Mouse (Mus musculus): ENCODE results near the gene Mesd. TPM values are rescaled to one million over a fixed set of nuclear protein-coding genes. Genes with fewer than 3 reads are reported as not detected.
"Not testable (repeated sequence)": the region's sequence is repeated elsewhere in the genome, so short reads cannot be mapped to it uniquely, and the experiment has no call there.

Gene Mesd
- polyA plus RNA-seq, 1 experiment from 2014 or later, result 64.7 TPM

- Histone ChIP-seq H3K4me2 (peak overlapping the region; percentile 67), H3K36me3 (replicated peaks) (no peaks in the 10 kb centered on the region), H3K4me1 (peaks cover 38% of the 10 kb centered on the region), H3K27me3 (replicated peaks) (no peaks in the 10 kb centered on the region), H3K4me3 (peak overlapping the region; percentile 82), H3K27ac (peak overlapping the region; percentile 92), H3K9ac (peak overlapping the region; percentile 91), H3K9me3 (no peaks in the 10 kb centered on the region)
- no peak for ATAC-seq (replicated peaks)
- WGBS, result 37% methylated on average over 6 of the region's 6 CpGs
Measured at GRCm38 (mm10) chr7:83884921-83885532, 761 bp downstream of the Mesd start.

- Histone ChIP-seq H3K9me3 (no peaks in the 10 kb centered on the region), H3K4me2 (no peak overlapping the region), H3K36me3 (replicated peaks) (no peaks in the 10 kb centered on the region), H3K4me3 (no peak overlapping the region), H3K27ac (no peak overlapping the region), H3K9ac (no peak overlapping the region), H3K4me1 (peaks cover 31% of the 10 kb centered on the region), H3K27me3 (replicated peaks) (no peaks in the 10 kb centered on the region)
- ATAC-seq (replicated peaks), result no peak
- 94% methylated on average over 4 of the region's 4 CpGs for WGBS
Measured at GRCm38 (mm10) chr7:83885835-83886234, 1.6 kb downstream of the Mesd start.

- H3K4me3 ChIP-seq, result no peak overlapping the region
- no peaks in the 10 kb centered on the region for H3K27me3 ChIP-seq (replicated peaks)
- peaks cover 26% of the 10 kb centered on the region for H3K4me1 ChIP-seq
- H3K27ac ChIP-seq, result no peak overlapping the region
- H3K36me3 ChIP-seq (replicated peaks), result no peaks in the 10 kb centered on the region
- H3K4me2 ChIP-seq, result no peak overlapping the region
- no peaks in the 10 kb centered on the region for H3K9me3 ChIP-seq
- ATAC-seq (replicated peaks), result no peak
- no peak overlapping the region for H3K9ac ChIP-seq
- 95% methylated on average over 6 of the region's 6 CpGs for WGBS
Measured at GRCm38 (mm10) chr7:83886366-83887129, 2.3 kb downstream of the Mesd start.

- Histone ChIP-seq H3K4me3 (no peak overlapping the region), H3K27me3 (replicated peaks) (no peaks in the 10 kb centered on the region), H3K4me2 (no peak overlapping the region), H3K36me3 (replicated peaks) (no peaks in the 10 kb centered on the region), H3K4me1 (peaks cover 32% of the 10 kb centered on the region), H3K27ac (no peak overlapping the region), H3K9ac (no peak overlapping the region), H3K9me3 (no peaks in the 10 kb centered on the region)
- ATAC-seq (replicated peaks), result no peak
- 74% methylated on average over 3 of the region's 3 CpGs for WGBS
Measured at GRCm38 (mm10) chr7:83889383-83889782, 5.1 kb downstream of the Mesd start.

- not testable (repeated sequence) for H3K27me3 ChIP-seq (replicated peaks); H3K4me2 ChIP-seq; H3K27ac ChIP-seq; H3K9ac ChIP-seq; H3K9me3 ChIP-seq; H3K4me3 ChIP-seq; H3K36me3 ChIP-seq (replicated peaks); ATAC-seq (replicated peaks)
- H3K4me1 ChIP-seq, result peaks cover 30% of the 10 kb centered on the region
- whole genome bisulfite sequencing, result 91% methylated on average over 5 of the region's 5 CpGs
Measured at GRCm38 (mm10) chr7:83889946-83890345, 5.7 kb downstream of the Mesd start.

- peak overlapping the region; percentile 90 for H3K27ac ChIP-seq
- H3K36me3 ChIP-seq (replicated peaks), result 0 out of 2 replicates have a peak, but pooled peaks cover 4% of the 10 kb centered on the region
- 3% methylated on average over 43 of the region's 44 CpGs for WGBS
- H3K4me2 ChIP-seq, result peak overlapping the region; percentile 75
- peaks cover 29% of the 10 kb centered on the region for H3K4me1 ChIP-seq
- peak overlapping the region; percentile 61 for H3K4me3 ChIP-seq
- no peaks in the 10 kb centered on the region for H3K9me3 ChIP-seq
- no peaks in the 10 kb centered on the region for H3K27me3 ChIP-seq (replicated peaks)
- H3K9ac ChIP-seq, result peak overlapping the region; percentile 71
- ATAC-seq (replicated peaks), result peak; percentile 98
Measured at GRCm38 (mm10) chr7:83891433-83892332, 7.4 kb downstream of the Mesd start.

GRCm38 (mm10) chr7:83892333-83892669, 8.0 kb downstream of the Mesd start:
- peak; percentile 76 for ATAC-seq (replicated peaks)
- peak overlapping the region; percentile 75 for H3K4me2 ChIP-seq
- WGBS, result under 1% methylated on average over 18 of the region's 21 CpGs
- peak overlapping the region; percentile 71 for H3K9ac ChIP-seq
- 0 out of 2 replicates have a peak, but pooled peaks cover 6% of the 10 kb centered on the region for H3K36me3 ChIP-seq (replicated peaks)
- peaks cover 29% of the 10 kb centered on the region for H3K4me1 ChIP-seq
- no peaks in the 10 kb centered on the region for H3K27me3 ChIP-seq (replicated peaks)
- peak overlapping the region; percentile 90 for H3K27ac ChIP-seq
- H3K9me3 ChIP-seq, result no peaks in the 10 kb centered on the region
- H3K4me3 ChIP-seq, result peak overlapping the region; percentile 61

- H3K4me3 ChIP-seq, result no peak overlapping the region
- no peak overlapping the region for H3K27ac ChIP-seq
- no peaks in the 10 kb centered on the region for H3K27me3 ChIP-seq (replicated peaks)
- ATAC-seq (replicated peaks), result no peak
- H3K4me2 ChIP-seq, result no peak overlapping the region
- no peaks in the 10 kb centered on the region for H3K9me3 ChIP-seq
- H3K4me1 ChIP-seq, result peaks cover 29% of the 10 kb centered on the region
- H3K36me3 ChIP-seq (replicated peaks), result peaks cover 21% of the 10 kb centered on the region
- H3K9ac ChIP-seq, result no peak overlapping the region
- WGBS, result 96% methylated on average over 1 of the region's 1 CpGs
Measured at GRCm38 (mm10) chr7:83894348-83894747, 10.1 kb downstream of the Mesd start.

GRCm38 (mm10) chr7:83896077-83896740, 11.9 kb downstream of the Mesd start:
- Histone ChIP-seq H3K4me3 (no peak overlapping the region), H3K36me3 (replicated peaks) (peaks cover 24% of the 10 kb centered on the region), H3K4me2 (no peak overlapping the region), H3K9me3 (no peaks in the 10 kb centered on the region), H3K27ac (no peak overlapping the region), H3K4me1 (peaks cover 29% of the 10 kb centered on the region), H3K27me3 (replicated peaks) (no peaks in the 10 kb centered on the region), H3K9ac (no peak overlapping the region)
- 92% methylated on average over 5 of the region's 5 CpGs for WGBS
- no peak for ATAC-seq (replicated peaks)

GRCm38 (mm10) chr7:83898267-83898666, 14.0 kb downstream of the Mesd start:
- no peak overlapping the region for H3K4me3 ChIP-seq
- H3K36me3 ChIP-seq (replicated peaks), result peaks cover 27% of the 10 kb centered on the region
- 93% methylated on average over 11 of the region's 11 CpGs for WGBS
- no peak overlapping the region for H3K27ac ChIP-seq
- no peaks in the 10 kb centered on the region for H3K27me3 ChIP-seq (replicated peaks)
- no peak for ATAC-seq (replicated peaks)
- H3K4me2 ChIP-seq, result no peak overlapping the region
- H3K9me3 ChIP-seq, result no peaks in the 10 kb centered on the region
- H3K4me1 ChIP-seq, result peaks cover 17% of the 10 kb centered on the region
- no peak overlapping the region for H3K9ac ChIP-seq

- Histone ChIP-seq H3K27ac (no peak overlapping the region), H3K27me3 (replicated peaks) (no peaks in the 10 kb centered on the region), H3K9me3 (no peaks in the 10 kb centered on the region), H3K4me1 (0 out of 2 replicates have a peak, but pooled peaks cover 3% of the 10 kb centered on the region), H3K4me2 (no peak overlapping the region), H3K9ac (no peak overlapping the region), H3K4me3 (no peak overlapping the region), H3K36me3 (replicated peaks) (peaks cover 27% of the 10 kb centered on the region)
- WGBS, result 85% methylated on average over 3 of the region's 3 CpGs
- no peak for ATAC-seq (replicated peaks)
Measured at GRCm38 (mm10) chr7:83900519-83900918, 16.3 kb downstream of the Mesd start.

GRCm38 (mm10) chr7:83901425-83901824, 17.2 kb downstream of the Mesd start:
- no peak overlapping the region for H3K4me3 ChIP-seq
- 84% methylated on average over 4 of the region's 4 CpGs for WGBS
- peaks cover 26% of the 10 kb centered on the region for H3K36me3 ChIP-seq (replicated peaks)
- no peaks in the 10 kb centered on the region for H3K27me3 ChIP-seq (replicated peaks)
- no peak overlapping the region for H3K27ac ChIP-seq
- H3K4me1 ChIP-seq, result no peaks in the 10 kb centered on the region
- H3K4me2 ChIP-seq, result no peak overlapping the region
- no peak overlapping the region for H3K9ac ChIP-seq
- no peaks in the 10 kb centered on the region for H3K9me3 ChIP-seq
- ATAC-seq (replicated peaks), result no peak

Data from midbrain, embryonic 15.5 days (tissue).